Mouse (Mus musculus) frontal cortex, postnatal 25 days (tissue): ENCODE measurements at regions not wholly inside any gene's neighbourhood (a gene's known extent, or its start where the extent isn't known, plus 50 kb on each side); places are given as distances from the start of the nearest gene placed in this dataset.
"Not testable (repeated sequence)": the region's sequence is repeated elsewhere in the genome, so short reads cannot be mapped to it uniquely, and the experiment has no call there.

Experiments used
- DNase-seq, 2 experiments: peaks; one replicate each; pipeline ENCODE4 v3.0.0; 2022; ENCODE audit warnings: low spot score in 2 of 2

GRCm38 (mm10) chrX:93888480-93888879 lies 56.5 kb upstream of the Pdk3 start:
- DNase-seq, result no peak

- no peak for DNase-seq
Measured at GRCm38 (mm10) chrX:93888966-93889365, 57.0 kb upstream of the Pdk3 start.

DNA sequence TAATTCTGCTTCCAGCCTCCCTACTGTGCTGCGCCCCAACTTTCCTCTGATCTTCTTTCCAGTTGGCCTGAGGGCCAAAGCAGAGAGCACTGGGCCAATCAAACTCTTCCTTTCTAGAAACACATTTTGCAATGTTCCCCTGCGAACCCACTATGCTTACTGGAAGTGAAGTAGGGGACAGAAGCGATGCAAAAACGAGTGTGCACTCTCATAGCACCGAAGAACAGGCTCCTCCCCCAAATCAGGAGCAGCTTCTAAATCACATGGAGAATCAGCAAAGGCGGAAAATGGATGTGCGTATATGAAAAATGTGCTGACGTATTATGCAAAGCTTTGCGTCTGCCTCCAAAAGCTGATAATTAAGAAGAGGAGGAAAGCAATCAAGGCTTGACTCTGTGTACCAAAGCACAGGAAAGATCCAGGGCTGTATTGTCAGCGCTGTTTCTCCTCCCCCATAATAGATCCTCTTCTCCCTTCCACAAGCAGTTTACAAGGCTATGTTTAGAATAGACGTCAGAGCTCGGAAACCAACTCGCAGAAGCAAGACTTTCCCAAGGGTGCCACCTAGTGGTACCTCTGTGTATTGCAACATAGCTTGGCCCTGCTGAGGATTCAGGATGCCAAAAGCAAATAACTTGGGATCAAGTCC lies 57.5 kb upstream of the Pdk3 start:
- peak; percentile 68 to 82 for DNase-seq

GRCm38 (mm10) chrX:93896838-93897820 lies 65.1 kb upstream of the Pdk3 start:
- no peak for DNase-seq

GRCm38 (mm10) chrX:93903209-93903608 lies 65.2 kb upstream of the AU015836 start:
- no peak for DNase-seq

GRCm38 (mm10) chrX:93905531-93905930 lies 62.9 kb upstream of the AU015836 start:
- no peak for DNase-seq

DNA sequence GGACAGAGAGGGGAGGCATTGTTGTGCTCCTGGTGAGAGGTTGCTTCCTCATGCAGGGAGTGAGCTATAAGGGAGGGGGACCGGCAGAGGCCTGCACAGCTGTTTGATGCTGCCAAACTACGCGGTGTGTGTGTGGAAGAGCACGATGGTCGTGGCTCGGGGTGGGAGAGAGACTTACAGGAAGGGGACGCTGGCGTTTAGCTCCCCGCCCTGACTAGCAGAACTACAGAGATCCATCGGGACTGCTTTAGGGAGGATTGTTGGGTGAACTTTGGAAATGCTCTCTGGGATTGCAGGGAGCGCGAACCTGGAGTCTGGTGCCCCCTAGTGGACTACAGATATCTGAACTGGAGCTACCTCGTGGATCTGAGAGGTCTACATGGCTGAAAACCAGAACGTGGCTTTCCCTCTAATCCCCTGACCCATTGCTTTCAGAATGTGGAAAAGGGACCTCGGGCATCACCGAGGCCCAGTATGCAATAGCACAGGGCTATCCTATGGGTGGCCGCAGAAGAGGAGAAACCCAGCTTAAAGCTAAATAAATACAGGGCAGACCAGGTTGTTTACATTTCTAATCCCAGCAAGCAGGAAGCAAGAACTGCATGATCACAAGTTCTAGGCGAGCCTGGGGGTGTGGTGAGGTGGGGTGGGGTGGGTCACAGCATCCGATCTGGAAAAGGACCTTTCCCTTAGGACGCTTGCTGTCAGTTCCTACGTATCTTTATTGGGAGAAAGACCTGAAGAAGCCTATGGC lies 57.2 kb upstream of the AU015836 start:
- peak; percentile 5 to 39 for DNase-seq

- DNase-seq, result no peak
Measured at GRCm38 (mm10) chrX:93915548-93915947, 52.9 kb upstream of the AU015836 start.

GRCm38 (mm10) chrX:93917367-93917766 lies 51.1 kb upstream of the AU015836 start:
- not testable (repeated sequence) for DNase-seq
